Mouse (Mus musculus) kidney, postnatal 36 days (tissue): ENCODE data around the gene Pml.
"Not testable (repeated sequence)": the region's sequence is repeated elsewhere in the genome, so short reads cannot be mapped to it uniquely, and the experiment has no call there.

Source experiments
- DNase-seq, 2 experiments: peaks; one replicate each; pipeline ENCODE4 v3.0.0; 2021 to 2022; ENCODE audit warnings: mixed read lengths in 2 of 2

Gene Pml

DNA sequence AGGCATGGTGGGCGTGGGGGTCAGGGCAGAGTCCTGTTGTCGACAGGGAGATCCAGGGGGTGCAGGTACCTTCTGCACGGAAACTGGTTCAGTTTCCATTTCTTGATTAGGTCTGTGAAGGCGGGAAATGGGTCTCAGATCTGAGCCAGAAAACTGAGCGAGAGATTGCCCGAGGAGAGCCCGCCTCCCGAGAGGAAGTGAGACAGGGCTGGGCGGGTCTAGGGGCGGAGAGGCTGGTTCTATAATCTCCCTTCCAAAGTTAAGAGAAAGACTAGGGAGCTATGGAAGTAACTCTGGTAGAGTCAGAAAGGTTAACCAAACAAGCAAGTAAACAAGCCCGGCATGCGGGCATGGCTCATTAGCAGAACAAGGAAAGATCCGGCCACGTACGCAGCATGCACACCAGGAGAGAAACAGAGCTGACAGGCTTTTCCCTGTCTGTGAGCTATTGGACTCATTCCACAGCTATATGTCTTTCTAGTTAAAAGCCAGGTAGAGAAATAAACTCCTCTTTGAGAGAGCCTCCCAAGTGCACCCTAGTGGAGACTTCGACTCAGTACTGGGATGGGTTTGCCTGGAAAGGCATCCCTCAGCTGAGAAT is at the start of gene Pml:
TSS of gene Pml (minus strand) at position 195 of the 601 bp plus-strand sequence.
- DNase-seq = peak; percentile 87 to 90

GRCm38 (mm10) chr9:58297961-58298477 is 48.4 kb upstream of the Pml start:
- no peak for DNase-seq

DNA sequence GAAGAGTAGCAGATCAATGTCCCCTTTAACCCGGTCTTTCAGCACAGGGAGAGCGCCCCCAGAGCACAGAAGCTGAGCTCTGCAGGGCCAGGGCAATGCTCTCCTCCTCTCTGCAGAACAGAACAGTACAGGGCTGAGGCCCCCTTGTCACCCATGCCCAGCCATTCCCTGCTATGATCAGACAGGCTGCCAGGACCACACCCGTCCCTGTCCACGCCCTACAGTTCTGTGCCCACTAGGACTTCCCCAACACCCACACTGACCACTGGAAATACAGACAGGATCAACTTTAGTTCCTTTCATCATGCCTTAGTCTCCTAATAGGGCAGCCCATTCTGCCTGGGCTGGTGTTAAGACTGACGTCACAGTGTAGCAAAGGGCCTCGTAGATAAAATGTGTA is 47.5 kb upstream of the Pml start:
- no peak for DNase-seq

- DNase-seq = peak; percentile 45 to 58
These were observed 46.3 kb upstream of the Pml start for GRCm38 (mm10) chr9:58295766-58296361.

- DNase-seq = no peak
These were observed 45.8 kb upstream of the Pml start for GRCm38 (mm10) chr9:58295345-58295744.

DNA sequence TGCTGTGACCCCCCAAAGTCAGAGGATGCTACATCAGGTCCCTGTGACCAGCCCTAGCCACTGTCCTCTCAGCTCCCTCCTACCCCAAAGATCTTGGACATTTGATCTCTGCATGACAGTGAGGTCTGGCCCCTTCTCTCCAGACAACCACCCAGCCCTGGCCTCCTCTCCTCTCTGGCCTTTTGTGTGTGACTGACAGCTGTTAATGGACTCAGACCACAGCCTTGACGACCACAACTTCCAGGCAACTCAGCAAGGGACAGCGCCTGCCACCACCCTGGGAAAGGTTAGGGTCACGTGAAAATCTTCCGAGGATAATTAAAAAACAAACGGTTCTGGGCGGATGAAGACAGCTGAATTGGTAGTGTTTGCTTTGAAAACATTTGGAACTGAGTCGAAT is 44.9 kb upstream of the Pml start:
- DNase-seq = no peak

DNA sequence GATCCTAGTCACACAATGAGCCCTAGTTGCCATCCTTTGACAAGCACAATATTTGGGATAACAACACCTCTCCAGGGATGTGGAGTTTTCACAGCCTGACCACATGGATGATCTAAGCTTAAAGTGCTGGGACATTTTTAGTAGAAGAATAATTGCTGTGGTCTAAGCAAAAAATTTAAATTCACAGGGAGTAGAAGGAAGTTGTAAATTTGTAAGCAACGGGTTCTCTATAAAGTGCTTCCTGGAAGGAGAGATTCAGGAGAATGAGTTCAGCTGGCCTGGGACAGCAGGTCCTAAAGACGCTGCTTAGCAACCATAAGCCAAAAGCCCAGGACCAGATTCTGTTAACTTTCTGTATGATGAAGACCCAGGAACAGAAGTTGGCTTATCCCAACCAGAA is 40.3 kb upstream of the Pml start:
- no peak for DNase-seq

- DNase-seq = peak; percentile 30 to 53
These were observed 39.5 kb upstream of the Pml start for GRCm38 (mm10) chr9:58289090-58289489.

DNA sequence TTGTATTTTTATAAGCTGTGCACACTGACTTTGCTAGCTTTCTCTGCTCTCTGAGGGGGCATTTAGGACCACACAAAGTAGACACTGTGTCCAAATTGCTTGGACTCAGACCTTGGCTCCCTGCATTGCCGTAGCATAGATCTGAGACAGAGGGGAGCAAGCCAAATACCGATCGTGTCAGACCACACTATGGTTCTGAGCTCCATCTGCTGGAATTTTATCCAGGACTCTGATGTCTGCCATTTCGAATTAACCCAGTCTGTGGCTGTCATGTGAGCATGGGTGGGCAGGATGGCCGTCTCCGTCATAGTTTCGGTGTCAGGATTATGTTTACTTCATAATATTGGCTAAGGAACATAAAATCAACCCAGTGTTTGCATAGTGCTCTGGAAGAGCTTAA is 33.8 kb upstream of the Pml start:
- DNase-seq = no peak

GRCm38 (mm10) chr9:58281597-58281996 is 32.0 kb upstream of the Pml start:
- peak in 1 of 2 experiments; percentile 76 for DNase-seq

GRCm38 (mm10) chr9:58280259-58281109 is 30.9 kb upstream of the Pml start:
- peak; percentile 76 to 91 for DNase-seq

DNA sequence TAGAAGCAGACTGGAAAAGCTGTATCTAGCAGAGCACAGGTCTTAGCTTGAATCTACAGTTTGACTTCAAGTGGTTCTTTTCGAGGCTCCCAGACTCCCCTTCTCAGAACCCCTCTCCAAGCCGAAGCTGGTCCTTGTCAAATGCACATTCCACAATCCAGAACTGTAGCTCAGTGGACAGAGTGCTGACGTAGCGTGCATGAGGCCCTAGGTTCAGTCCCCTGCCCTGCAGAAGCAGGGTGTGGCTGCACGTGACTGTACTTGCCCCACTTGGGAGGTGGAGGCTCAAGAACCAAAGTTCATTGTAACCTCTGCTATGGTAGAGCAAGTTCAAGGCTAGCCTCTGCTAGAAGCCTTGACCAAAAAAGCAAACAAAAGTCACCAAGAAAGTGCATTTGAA is 30.2 kb upstream of the Pml start:
- peak in 1 of 2 experiments; percentile 48 for DNase-seq

GRCm38 (mm10) chr9:58278821-58279723 is 29.5 kb upstream of the Pml start:
- no peak for DNase-seq

DNA sequence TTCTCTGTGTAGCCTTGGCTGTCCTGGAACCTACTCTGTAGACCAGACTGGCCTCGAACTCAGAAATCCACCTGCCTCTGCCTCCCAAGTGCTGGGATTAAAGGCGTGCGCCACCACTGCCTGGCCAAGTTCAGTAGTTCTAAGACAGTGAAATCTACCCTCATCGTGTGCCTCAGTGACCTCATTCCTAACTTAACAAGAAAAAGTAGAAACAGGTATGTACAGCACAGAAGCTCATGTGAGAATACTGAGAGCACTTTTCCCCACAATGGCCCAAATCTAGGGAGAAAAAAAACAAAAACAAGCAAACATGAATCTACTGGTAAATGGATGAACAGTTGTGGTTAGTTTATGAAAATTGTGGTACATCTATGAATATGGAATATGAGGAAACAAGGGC is 28.7 kb upstream of the Pml start:
- DNase-seq = no peak

DNA sequence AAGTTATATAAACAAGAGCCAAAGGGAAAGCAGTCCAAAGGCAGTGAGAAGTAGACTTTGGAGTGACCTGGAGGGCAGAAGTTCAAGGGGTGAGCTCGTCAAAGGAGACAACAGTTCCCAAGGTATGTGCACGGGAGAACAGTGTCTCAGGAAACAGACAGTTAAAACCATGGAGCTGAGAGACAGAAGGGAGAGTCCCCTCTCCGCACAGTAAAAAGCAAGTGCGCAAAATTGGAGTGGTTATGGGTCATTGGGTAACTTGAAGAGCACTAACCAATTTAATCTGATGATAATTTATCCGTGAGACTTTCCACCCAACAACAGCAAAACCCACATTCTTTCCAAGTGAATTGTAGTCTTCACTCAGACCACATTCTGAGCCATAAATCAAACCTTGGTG is 26.8 kb upstream of the Pml start:
- peak; percentile 71 to 72 for DNase-seq

GRCm38 (mm10) chr9:58275797-58276196 is 26.2 kb upstream of the Pml start:
- DNase-seq = no peak

DNA sequence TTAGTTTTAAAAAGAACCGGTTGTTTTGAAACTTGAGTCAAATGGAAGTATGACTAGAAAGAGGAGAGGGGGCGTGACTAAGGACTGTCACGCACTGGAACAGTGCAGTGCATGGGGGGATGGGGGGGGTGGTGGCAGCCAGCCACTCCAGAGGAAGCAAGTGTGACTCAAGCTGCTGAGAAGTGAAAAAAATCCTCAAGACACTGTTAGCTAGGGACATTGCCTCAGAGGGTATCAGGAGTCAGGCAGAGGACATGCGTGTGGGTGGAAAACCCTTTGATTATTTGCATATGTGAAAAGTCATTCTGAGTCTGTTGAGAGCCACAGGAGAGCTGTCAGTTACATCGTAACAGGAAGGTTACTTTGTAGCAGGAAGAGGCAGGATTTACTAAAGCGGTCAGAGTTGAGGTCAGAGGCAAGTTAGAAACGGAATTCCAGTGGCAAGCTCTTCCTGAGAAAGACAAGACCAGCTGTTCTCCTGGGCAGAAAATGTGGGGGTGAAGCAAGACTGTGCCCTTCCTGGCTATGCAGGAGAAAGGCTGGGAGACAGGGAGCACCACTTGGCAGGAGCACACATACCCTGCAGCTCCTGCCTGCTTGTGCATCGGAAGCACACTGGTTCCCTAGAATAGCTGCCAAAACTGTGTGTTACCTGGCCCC is 25.7 kb upstream of the Pml start:
- DNase-seq = peak; percentile 68 to 82

GRCm38 (mm10) chr9:58274626-58275025 is 25.0 kb upstream of the Pml start:
- no peak for DNase-seq

DNA sequence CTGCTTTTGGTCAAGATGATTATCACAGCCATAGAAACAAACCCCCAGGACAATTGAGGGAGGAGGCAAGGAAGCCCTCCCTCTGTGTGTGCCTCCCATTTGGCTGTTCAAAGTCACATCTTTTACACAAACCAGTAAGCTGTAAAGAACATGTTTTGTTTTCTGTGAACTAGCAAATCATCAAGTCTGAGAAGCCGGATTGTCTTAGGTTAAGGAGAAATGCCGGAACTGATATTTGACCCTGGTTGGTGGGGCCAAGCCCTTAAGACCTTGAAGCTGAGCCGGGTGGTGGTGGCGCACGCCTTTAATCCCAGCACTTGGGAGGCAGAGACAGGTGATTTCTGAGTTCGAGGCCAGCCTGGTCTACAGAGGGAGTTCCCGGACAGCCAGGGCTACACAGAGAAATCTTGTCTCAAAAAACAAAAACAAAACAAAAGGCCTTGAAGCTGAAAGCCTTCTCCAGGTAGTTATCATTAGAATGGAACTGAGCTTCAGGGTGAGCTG is 24.6 kb upstream of the Pml start:
- DNase-seq = no peak

DNA sequence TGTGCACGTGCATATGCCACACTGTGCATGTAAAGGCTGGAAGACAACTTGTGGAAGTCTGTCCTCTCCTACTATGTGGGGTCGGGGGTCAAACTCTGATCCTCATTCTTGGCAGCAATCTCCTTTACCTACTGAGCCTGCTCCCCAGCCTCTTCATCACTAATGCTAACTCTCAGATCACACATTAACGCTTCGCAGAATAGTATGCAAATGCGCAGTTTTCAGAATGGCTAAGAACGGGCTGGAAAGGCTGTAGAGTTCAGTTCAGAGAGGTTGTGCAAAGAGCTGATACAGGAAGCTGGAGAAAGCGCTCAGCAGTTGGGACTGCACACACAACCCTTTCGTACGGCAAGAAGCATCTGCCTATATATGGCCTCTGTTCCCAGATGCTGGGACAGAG is 23.3 kb upstream of the Pml start:
- DNase-seq = peak in 1 of 2 experiments; percentile 55

GRCm38 (mm10) chr9:58272068-58272541 is 22.5 kb upstream of the Pml start:
- DNase-seq = no peak

- not testable (repeated sequence) for DNase-seq
These were observed 22.0 kb upstream of the Pml start for GRCm38 (mm10) chr9:58271551-58271950.
